Mouse (Mus musculus): ENCODE data around the gene Ubn1. TPM values are rescaled to one million over a fixed set of nuclear protein-coding genes. Genes with fewer than 3 reads are reported as not detected.
A peak's percentile ranks its signal among the peaks of the same experiment; 100 is the strongest.

The Ubn1 gene
- polyA plus RNA-seq, 1 experiment from 2014 or later = 25.1 TPM

GRCm38 (mm10) chr16:5123476-5123875 is 73.6 kb downstream of the Ubn1 start:
- Histone ChIP-seq H3K4me1 (replicated peaks; ENCODE audit: control insufficient read depth, insufficient read depth, low read length) (no peaks in the 10 kb centered on the region), H3K36me3 (ENCODE audit: control insufficient read depth, insufficient read depth, low read length) (no peaks in the 10 kb centered on the region), H3K27ac (ENCODE audit: low read depth, low read length) (no peak overlapping the region), H3K9me3 (ENCODE audit: control insufficient read depth, low read length) (no peaks in the 10 kb centered on the region), H3K27me3 (ENCODE audit: control insufficient read depth, insufficient read depth, low read length) (no peaks in the 10 kb centered on the region), H3K9ac (ENCODE audit: low read depth, low read length) (no peak overlapping the region), H3K4me3 (ENCODE audit: low read depth, low read length) (no peak overlapping the region), H3K4me2 (replicated peaks; ENCODE audit: low read depth, low read length) (no peak overlapping the region)
- WGBS = 74% methylated on average over 6 of the region's 6 CpGs
- DNase-seq (ENCODE audit: low spot score) (no peak), ATAC-seq (ENCODE audit: low FRiP score) (no peak)

GRCm38 (mm10) chr16:5130196-5130595 is 80.3 kb downstream of the Ubn1 start:
- no peak for ATAC-seq (ENCODE audit: low FRiP score)
- H3K27me3 ChIP-seq (ENCODE audit: control insufficient read depth, insufficient read depth, low read length) = peaks cover 42% of the 10 kb centered on the region
- 53% methylated on average over 2 of the region's 2 CpGs for WGBS

GRCm38 (mm10) chr16:5130766-5131165 is 80.9 kb downstream of the Ubn1 start:
- H3K9me3 ChIP-seq (ENCODE audit: control insufficient read depth, low read length) = no peaks in the 10 kb centered on the region
- no peaks in the 10 kb centered on the region for H3K36me3 ChIP-seq (ENCODE audit: control insufficient read depth, insufficient read depth, low read length)
- H3K27ac ChIP-seq (ENCODE audit: low read depth, low read length) = no peak overlapping the region
- H3K4me1 ChIP-seq (replicated peaks; ENCODE audit: control insufficient read depth, insufficient read depth, low read length) = no peaks in the 10 kb centered on the region
- no peak for DNase-seq (ENCODE audit: low spot score)
- H3K4me3 ChIP-seq (ENCODE audit: low read depth, low read length) = no peak overlapping the region
- H3K27me3 ChIP-seq (ENCODE audit: control insufficient read depth, insufficient read depth, low read length) = peaks cover 42% of the 10 kb centered on the region
- H3K4me2 ChIP-seq (replicated peaks; ENCODE audit: low read depth, low read length) = no peak overlapping the region
- 14% methylated on average over 4 of the region's 4 CpGs for WGBS
- no peak overlapping the region for H3K9ac ChIP-seq (ENCODE audit: low read depth, low read length)
- ATAC-seq (ENCODE audit: low FRiP score) = no peak

More at GRCm38 (mm10) chr16:5130196-5130595, 80.3 kb downstream of the Ubn1 start:
- Histone ChIP-seq H3K9me3 (ENCODE audit: control insufficient read depth, low read length) (no peaks in the 10 kb centered on the region), H3K4me3 (ENCODE audit: low read depth, low read length) (no peak overlapping the region), H3K9ac (ENCODE audit: low read depth, low read length) (no peak overlapping the region), H3K4me2 (replicated peaks; ENCODE audit: low read depth, low read length) (no peak overlapping the region), H3K27ac (ENCODE audit: low read depth, low read length) (no peak overlapping the region), H3K36me3 (ENCODE audit: control insufficient read depth, insufficient read depth, low read length) (no peaks in the 10 kb centered on the region), H3K4me1 (replicated peaks; ENCODE audit: control insufficient read depth, insufficient read depth, low read length) (no peaks in the 10 kb centered on the region)
- DNase-seq (ENCODE audit: low spot score) = no peak

GRCm38 (mm10) chr16:5131251-5131922 is 81.5 kb downstream of the Ubn1 start:
- no peak overlapping the region for H3K9ac ChIP-seq (ENCODE audit: low read depth, low read length)
- H3K27me3 ChIP-seq (ENCODE audit: control insufficient read depth, insufficient read depth, low read length) = peaks cover 42% of the 10 kb centered on the region
- no peaks in the 10 kb centered on the region for H3K9me3 ChIP-seq (ENCODE audit: control insufficient read depth, low read length)
- no peak overlapping the region for H3K4me3 ChIP-seq (ENCODE audit: low read depth, low read length)
- no peak overlapping the region for H3K27ac ChIP-seq (ENCODE audit: low read depth, low read length)
- H3K36me3 ChIP-seq (ENCODE audit: control insufficient read depth, insufficient read depth, low read length) = no peaks in the 10 kb centered on the region
- DNase-seq (ENCODE audit: low spot score) = no peak
- no peaks in the 10 kb centered on the region for H3K4me1 ChIP-seq (replicated peaks; ENCODE audit: control insufficient read depth, insufficient read depth, low read length)
- WGBS = 2% methylated on average over 25 of the region's 25 CpGs
- no peak overlapping the region; the same call in 1 of the 2 replicates for H3K4me2 ChIP-seq (replicated peaks; ENCODE audit: low read depth, low read length)
- ATAC-seq (ENCODE audit: low FRiP score) = no peak

- Histone ChIP-seq H3K9me3 (ENCODE audit: control insufficient read depth, low read length) (no peaks in the 10 kb centered on the region), H3K9ac (ENCODE audit: low read depth, low read length) (no peak within 1 kb of the TSS), H3K4me3 (ENCODE audit: low read depth, low read length) (peak within 1 kb of the TSS; percentile 30), H3K27me3 (ENCODE audit: control insufficient read depth, insufficient read depth, low read length) (peaks cover 42% of the 10 kb centered on the region), H3K4me2 (replicated peaks; ENCODE audit: low read depth, low read length) (peak within 1 kb of the TSS; percentile 53), H3K36me3 (ENCODE audit: control insufficient read depth, insufficient read depth, low read length) (no peaks in the 10 kb centered on the region), H3K27ac (ENCODE audit: low read depth, low read length) (no peak within 1 kb of the TSS), H3K4me1 (replicated peaks; ENCODE audit: control insufficient read depth, insufficient read depth, low read length) (no peaks in the 10 kb centered on the region)
- 1% methylated on average over 25 of the region's 39 CpGs for WGBS
- no peak for DNase-seq (ENCODE audit: low spot score)
- no peak for ATAC-seq (ENCODE audit: low FRiP score)
These were observed 82.5 kb downstream of the Ubn1 start, which contains the start of gene Ppl for GRCm38 (mm10) chr16:5132401-5132801. Gene Ppl, minus strand, starts transcription at chr16:5132421.

- 80% methylated on average over 14 of the region's 14 CpGs for WGBS
- no peak overlapping the region for H3K9ac ChIP-seq (ENCODE audit: low read depth, low read length)
- ATAC-seq (ENCODE audit: low FRiP score) = no peak
- DNase-seq (ENCODE audit: low spot score) = no peak
- H3K9me3 ChIP-seq (ENCODE audit: control insufficient read depth, low read length) = no peaks in the 10 kb centered on the region
- no peak overlapping the region for H3K27ac ChIP-seq (ENCODE audit: low read depth, low read length)
- no peaks in the 10 kb centered on the region for H3K36me3 ChIP-seq (ENCODE audit: control insufficient read depth, insufficient read depth, low read length)
- peaks cover 41% of the 10 kb centered on the region for H3K27me3 ChIP-seq (ENCODE audit: control insufficient read depth, insufficient read depth, low read length)
- no peak overlapping the region for H3K4me2 ChIP-seq (replicated peaks; ENCODE audit: low read depth, low read length)
- no peak overlapping the region for H3K4me3 ChIP-seq (ENCODE audit: low read depth, low read length)
- H3K4me1 ChIP-seq (replicated peaks; ENCODE audit: control insufficient read depth, insufficient read depth, low read length) = no peaks in the 10 kb centered on the region
These were observed 84.9 kb downstream of the Ubn1 start for GRCm38 (mm10) chr16:5134623-5135330.

- H3K9ac ChIP-seq (ENCODE audit: low read depth, low read length) = no peak overlapping the region
- peaks cover 35% of the 10 kb centered on the region for H3K27me3 ChIP-seq (ENCODE audit: control insufficient read depth, insufficient read depth, low read length)
These were observed 85.8 kb downstream of the Ubn1 start for GRCm38 (mm10) chr16:5135551-5136261.

More at GRCm38 (mm10) chr16:5135551-5136261, 85.8 kb downstream of the Ubn1 start:
- no peak overlapping the region for H3K4me2 ChIP-seq (replicated peaks; ENCODE audit: low read depth, low read length)
- no peaks in the 10 kb centered on the region for H3K4me1 ChIP-seq (replicated peaks; ENCODE audit: control insufficient read depth, insufficient read depth, low read length)
- H3K9me3 ChIP-seq (ENCODE audit: control insufficient read depth, low read length) = no peaks in the 10 kb centered on the region
- DNase-seq (ENCODE audit: low spot score) (no peak), ATAC-seq (ENCODE audit: low FRiP score) (no peak)
- WGBS = 65% methylated on average over 8 of the region's 8 CpGs
- no peak overlapping the region for H3K27ac ChIP-seq (ENCODE audit: low read depth, low read length)
- no peak overlapping the region for H3K4me3 ChIP-seq (ENCODE audit: low read depth, low read length)
- H3K36me3 ChIP-seq (ENCODE audit: control insufficient read depth, insufficient read depth, low read length) = no peaks in the 10 kb centered on the region

All from hindbrain, embryonic 11.5 days (tissue).